Mouse (Mus musculus): ENCODE measurements around the gene Bub1b.

GRCm38 (mm10) chr2:118558426-118558825, 39.6 kb upstream of the Bub1b start:
- TF ChIP-seq USF2 (conservative IDR thresholded peaks at IDR 0.05; ENCODE audit: low read depth, low read length) (no peak), MAX (IDR thresholded peaks at IDR 0.05; ENCODE audit: low read length) (no peak), ELF1 (IDR thresholded peaks at IDR 0.05; ENCODE audit: low read depth, low read length) (no peak), POLR2A (IDR thresholded peaks at IDR 0.05; ENCODE audit: low read depth, low read length) (no peak), ZC3H11A (IDR thresholded peaks at IDR 0.05; ENCODE audit: low read depth, low read length) (no peak), ZMIZ1 (IDR thresholded peaks at IDR 0.05; ENCODE audit: low read depth, low read length) (no peak), EP300 (IDR thresholded peaks at IDR 0.05; ENCODE audit: low read length) (no peak), JUND (conservative IDR thresholded peaks at IDR 0.05; ENCODE audit: low read depth, low read length) (no peak), SIN3A (IDR thresholded peaks at IDR 0.05; ENCODE audit: low read length) (no peak), KAT2A (IDR thresholded peaks at IDR 0.05; ENCODE audit: insufficient replicate concordance, low read length) (no peak), ZNF384 (IDR thresholded peaks at IDR 0.05; ENCODE audit: low read depth, low read length) (no peak), ETS1 (conservative IDR thresholded peaks at IDR 0.05; ENCODE audit: low read depth, low read length) (no peak), RAD21 (IDR thresholded peaks at IDR 0.05; ENCODE audit: low read depth, low read length) (no peak), GABPA (IDR thresholded peaks at IDR 0.05; ENCODE audit: insufficient replicate concordance, low read depth, low read length) (no peak)

Data from CH12.LX (cell line).